Mouse (Mus musculus) spleen, postnatal 0 days (tissue): ENCODE results near the gene Pidd1. TPM values are rescaled to one million over a fixed set of nuclear protein-coding genes. Genes with fewer than 3 reads are reported as not detected.

Experiments used
- polyA plus RNA-seq: library from polyadenylated mRNA; unstranded; fragments of >200 nt; fragmentation: Nextera tagmentation; extraction: Ambion mirVana; gene quantifications from 2 replicates; pipeline ENCODE4 v1.2.1, GENCODE M21; 2015

Pidd1 gene
- polyA plus RNA-seq, result 11.9 and 14.1 TPM in 2 replicates

DNA sequence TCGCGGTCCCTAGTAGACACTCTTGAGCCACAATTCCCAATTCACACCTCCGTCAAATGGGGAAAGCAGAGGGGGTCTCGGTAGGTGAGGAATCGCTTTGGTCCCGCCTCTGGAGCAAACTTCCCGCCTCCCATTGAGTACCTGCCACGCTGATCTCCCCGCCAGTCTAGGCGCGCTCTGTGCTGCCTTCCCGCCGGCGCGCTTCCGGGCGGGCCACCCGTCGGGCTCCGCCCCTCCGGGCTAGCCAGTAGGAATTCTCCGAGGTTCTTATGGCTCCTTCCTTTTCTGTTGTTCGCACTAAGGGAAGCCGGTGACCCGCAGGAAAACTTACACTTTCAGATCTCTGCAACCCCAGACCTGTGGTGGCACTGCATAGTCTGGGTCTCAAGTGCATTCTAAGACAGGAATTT lies at the start of gene Pidd1:
TSS of gene Pidd1 (minus strand) at position 198 of the 410 bp plus-strand sequence.

DNA sequence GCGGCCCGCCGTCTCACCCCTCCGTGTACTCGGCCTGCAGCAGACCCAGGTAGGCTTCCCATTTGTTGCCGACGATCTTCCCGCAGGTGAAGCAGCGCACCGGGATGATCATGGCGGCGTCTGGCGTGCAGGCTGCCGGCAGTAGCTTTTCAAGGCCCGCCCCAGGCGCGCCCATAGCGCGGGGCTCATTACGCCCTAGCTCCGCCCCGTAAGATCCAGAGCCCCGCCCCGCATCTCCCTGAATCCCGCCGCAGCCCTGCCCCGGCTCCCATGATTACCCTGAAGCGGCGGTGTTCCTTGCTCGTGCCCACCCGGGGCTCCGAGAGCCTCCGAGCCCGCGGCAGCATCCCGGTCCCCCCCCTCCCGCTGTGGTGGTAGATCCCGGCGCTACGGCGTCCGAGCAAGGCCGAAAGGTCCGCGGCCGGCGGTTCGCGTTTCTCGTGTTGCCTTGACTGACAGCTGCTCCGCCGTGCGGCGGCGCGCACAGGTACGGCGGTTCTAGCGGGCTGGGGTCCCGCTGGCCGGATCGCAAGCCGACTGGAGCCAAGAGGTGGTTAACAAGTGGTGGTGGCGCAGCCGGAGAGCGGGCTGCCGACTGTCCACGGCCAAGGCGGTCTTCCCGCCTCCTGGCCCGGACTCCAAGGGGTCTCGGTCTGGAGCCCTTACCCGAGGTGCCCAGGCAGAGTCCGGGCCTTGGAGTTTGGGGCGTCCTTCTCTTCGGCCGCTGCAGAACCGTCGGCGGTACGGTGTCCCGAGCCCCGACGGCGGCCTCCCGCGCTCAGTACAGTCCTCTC lies 31.4 kb upstream of the Pidd1 start, which contains the start of the genes Polr2l and Tspan4:
TSS of gene Polr2l (minus strand) at position 122 of the 794 bp plus-strand sequence.
TSS of gene Tspan4 (plus strand) at position 230 of the 794 bp plus-strand sequence.

DNA sequence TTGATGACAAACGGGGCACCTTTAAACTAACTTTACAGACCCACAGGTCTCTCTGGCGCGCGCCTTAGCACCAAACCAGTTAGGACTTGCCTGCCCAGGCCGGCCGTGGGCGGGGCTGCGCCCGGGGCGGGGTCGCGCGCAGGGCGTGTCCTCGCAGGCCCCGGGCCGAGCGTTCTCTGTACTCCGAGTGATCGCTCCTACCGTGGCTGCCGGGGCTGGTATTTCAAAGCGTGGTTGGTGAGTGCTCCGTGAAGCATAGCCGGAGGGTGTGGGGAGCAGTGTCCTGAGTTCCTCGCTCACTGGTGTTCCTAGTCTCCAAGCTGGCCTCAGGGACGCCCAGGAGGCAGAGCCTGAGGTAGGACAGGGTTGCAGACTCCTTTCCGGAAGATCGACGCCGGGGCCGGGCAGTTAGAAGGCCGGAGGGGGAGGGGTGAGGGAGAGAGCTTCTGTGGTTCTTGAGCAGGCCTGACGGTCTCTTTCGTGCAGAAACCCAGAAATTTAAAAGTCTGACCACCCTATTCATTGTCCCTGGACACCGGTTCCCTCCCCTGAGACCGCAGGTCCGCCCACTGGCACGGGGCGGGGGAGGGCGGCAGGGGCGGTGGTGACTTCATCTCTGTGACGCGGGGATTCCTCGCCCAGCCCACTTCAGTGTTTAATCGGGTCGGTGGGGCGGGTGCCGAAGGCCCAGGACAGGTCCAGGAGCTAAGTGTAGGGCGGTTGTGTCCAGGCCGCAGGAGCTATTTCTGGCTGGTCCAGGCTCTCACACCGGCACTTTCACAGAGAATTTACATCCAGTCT lies 23.6 kb upstream of the Pidd1 start, which contains the start of gene Cd151:
TSS of gene Cd151 (plus strand) at position 163 of the 801 bp plus-strand sequence.

DNA sequence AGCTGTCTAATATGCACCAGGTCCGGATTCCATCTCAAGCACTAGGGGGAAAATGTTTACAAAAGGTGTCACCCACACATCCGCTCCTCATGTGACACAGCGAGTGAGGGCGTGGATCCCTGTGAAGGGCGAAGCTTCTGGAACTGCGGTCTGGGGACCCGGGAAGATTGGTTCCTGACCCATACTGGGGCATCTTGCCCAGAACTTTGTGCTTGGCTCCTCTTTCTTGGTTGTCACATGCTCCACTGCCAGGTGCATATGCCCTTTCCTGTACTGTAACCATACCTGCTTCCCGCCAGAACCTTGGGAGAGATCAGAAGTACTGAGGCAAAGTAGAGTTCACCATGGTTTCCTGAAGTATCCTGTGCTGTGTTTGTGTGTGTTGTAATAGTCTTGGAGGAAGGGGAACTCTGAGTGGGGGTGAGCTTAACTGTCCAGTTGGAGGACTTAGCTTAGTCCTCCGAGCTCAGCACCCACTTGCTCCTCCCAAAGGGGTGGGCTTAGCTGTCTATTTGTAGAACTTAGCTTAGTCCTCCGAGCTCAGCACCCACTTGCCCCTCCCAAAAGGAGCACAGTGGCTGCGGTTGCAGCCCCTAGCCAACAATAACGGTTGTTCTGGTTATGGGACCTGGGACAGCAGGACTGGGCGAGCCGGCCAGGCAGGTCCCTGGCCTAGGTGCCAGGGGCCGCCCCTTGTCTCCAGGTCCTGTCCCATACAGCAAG lies 16.7 kb upstream of the Pidd1 start, which contains the start of gene Cracr2b:
TSS of gene Cracr2b (plus strand) at position 704 of the 723 bp plus-strand sequence.

DNA sequence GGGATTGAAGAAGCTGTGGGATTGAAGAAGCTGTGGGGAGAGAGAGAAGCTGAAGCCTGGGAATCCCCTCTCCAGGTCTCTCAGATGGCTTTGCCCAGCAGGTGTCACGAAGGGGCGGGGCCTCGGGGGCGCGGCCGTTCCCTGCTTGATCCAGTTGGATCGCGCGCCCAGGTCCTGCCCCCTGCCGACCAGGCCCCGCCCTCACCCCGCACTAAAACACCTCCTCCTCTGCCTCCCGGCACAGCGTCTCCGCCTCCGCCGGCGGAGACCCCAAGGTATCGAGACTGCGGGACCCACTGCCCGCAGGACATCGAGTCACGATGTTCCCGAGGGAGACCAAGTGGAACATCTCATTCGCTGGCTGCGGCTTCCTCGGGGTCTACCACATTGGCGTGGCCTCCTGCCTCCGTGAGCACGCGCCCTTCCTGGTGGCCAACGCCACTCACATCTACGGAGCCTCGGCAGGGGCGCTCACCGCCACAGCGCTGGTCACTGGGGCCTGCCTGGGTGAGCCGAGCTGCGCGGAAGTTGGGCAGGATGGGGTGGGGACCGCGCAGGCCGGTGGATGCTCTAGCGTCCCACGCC lies 11.2 kb upstream of the Pidd1 start, which contains the start of gene Pnpla2:
TSS of gene Pnpla2 (plus strand) at position 232 of the 585 bp plus-strand sequence.

DNA sequence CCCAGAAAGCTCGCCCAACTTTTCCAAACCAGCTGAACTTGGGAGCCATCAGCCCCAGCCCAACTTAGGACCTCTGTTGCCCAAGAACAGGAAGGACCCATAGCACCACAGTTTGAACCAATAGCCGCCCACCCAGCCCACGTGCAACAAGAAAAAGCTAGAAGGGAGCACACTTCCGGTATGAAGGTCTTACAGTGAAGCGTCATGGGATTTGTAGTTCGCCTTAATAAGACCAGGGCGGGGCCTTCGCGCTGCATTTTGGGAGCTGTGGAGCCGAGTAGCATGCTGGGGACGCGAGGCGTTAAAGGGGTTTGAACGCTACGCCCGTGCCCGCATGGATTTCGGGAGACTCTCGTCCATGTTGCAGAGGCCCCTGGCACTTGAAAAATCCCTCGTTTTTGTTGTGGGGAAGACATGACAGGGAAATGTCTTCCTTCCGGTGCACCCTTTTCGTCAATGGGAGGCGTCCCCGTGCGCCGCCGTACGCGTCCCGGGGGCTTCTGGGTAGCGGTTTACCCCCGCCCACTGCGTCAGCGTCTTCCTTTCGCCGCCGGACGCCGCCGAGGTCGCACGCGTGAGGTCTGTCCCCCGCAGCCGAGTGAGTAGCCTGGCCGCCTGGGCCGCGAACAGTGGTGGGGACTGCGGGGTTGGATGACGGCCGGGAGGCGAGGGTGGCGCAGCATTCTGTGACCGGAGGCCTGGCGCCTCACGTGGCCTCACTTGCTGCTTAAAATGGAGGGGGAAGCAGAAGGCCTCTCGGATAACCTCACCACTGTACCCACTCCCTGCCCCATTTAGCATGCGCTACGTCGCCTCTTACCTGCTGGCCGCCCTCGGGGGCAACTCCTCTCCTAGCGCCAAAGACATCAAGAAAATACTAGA lies 3.5 kb upstream of the Pidd1 start, which contains the start of gene Rplp2:
TSS of gene Rplp2 (plus strand) at position 261 of the 882 bp plus-strand sequence.

DNA sequence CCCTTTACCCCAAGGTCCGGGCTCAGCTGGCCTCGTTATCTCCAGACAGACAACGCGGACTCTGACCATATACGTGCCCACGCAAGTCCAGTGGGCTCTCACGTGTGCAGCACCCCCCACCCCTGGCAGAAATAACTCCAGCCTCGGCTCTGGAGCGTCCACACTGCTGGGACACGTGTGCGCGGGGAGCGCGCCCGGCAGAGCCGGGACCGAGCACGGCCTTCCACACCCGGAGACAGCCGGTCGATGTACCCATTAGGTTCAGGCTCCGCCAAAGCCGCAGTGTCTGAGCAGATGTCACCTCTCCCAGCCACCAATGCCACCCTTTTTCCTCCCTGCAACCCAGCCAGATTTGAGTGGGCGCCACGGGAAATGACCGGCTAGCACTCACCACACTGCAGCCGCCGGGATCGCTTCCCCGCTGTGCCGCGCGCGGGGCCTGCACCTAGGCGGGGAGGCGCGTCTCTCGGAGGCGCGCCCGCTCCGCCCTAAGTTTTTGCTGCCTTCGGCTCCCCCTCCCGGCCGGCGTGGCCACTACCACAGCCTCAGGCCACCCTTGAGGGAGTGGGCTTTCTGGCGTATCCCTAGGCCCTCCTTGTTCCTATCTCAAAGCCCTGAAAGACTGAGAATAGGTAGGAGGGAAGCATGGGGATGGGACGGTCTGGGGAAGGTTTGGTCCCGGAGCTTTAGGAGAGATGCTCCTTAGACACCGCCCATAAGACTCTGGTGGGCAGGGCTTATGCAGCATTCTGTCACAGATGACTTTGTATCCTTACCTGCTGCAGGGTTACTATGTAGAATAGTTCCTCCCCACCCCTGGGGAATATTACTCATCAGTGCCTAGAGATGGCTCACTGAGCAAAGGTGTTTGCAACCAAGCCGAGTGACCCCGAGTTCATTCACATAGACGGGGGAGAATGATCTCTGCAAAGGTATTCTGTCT lies 6.4 kb downstream of the Pidd1 start, which contains the start of gene Slc25a22:
TSS of gene Slc25a22 (minus strand) at position 715 of the 943 bp plus-strand sequence.

DNA sequence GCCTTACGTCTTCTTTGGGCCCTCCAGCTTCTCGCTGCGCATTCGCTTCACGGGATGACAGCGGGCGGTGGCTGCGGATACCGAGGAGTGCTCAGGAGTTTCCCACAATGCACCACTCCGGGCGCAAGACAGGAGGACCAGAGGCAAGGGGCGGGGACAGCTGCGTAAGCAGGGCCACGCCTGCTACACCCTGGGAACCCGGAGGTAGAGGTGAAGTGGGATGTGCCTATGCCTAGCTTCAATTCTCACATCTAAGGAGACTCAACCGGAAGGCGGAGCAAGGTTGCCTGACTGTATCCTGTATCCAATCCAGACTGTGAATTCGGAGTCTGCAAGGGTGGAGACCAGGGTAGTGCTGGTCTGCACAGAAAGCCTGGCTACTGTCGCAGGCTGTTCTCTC lies 14.5 kb downstream of the Pidd1 start, which contains the start of gene Cend1:
TSS of gene Cend1 (minus strand) at position 182 of the 400 bp plus-strand sequence.

DNA sequence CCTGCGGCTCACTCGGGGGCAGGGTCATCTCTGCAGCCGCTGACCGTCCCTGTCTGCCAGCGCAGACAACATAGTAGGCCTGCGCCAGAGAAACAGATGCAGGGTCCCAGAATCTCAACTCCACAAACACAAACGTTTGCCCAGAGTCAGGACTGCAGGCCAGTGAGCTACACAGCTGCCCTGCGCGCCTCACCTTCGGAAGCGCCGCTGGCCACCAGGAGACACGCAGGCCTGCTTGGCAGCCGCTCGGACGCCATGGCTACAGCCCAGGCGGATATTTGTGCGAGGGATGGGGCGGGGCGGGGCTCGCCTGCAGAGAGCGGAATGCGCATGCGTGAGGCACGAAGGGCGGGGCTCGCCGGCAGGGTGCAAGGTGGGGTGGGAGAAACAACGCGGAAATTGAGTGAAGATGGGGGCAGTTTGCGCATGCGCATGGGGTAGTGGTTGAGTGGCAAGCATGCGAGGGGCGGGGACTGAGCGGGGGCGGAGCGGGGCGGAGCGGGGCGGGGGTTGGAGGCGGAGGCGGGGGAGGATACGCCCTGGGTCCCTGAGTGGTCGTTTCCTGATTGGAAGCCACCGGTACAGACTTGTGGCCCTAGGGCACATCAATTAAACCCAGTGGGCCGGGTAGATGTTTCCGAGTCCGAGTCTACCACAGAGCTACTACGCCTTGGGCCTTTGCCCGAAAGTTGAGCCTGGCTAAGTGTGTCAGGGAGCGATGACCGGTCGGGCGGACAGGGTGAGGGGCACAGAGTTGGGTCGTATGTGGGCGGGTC lies 29.8 kb downstream of the Pidd1 start, which contains the start of gene Gatd1:
TSS of gene Gatd1 (minus strand) at position 328 of the 776 bp plus-strand sequence.

DNA sequence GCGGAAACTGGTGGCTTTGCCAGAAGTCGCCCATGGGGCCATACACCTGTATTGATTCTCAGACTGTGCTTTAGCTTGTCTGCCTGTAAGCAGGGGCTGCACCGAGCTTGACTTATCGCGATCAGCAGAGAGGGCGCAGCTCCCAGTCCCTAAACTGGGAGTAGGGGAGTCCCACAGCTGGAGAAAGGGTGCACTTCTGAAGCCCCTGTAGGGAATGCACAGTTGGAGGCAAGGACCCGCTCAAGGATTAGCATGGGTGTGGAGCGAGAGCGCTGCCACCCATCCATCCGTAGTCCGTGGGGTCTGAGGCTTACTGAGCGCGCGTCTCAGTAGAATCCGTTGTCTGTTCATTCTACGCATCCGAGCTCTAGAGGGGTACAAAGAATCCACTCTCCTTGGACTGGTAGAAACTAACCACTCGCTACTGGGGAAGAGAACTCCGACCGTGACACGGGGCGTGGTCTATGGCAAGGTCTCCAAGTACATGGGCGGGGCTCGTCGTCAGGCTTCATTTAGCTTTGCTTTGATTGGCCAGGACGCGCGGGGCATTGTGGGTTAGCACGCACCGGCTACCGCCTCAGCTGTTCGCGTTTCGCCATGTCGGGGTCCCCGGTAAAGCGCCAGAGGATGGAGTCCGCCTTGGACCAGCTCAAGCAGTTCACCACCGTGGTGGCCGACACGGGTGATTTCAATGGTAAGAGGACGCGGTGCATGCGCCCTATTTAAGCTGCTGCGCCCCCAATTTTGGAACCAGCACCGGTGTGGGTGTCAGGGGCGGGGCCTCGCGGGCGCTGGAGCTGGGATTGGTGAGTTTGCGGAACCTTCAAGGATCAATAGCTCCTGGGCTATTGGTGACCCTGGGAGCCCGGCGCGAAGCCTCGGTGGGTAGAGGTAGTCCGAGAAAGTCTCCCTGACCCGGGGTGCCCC lies 51.9 kb downstream of the Pidd1 start, which contains the start of gene Taldo1:
TSS of gene Taldo1 (plus strand) at position 575 of the 927 bp plus-strand sequence.

Other genes starting within 250 kb of the Pidd1 start
- 4.3 and 4.7 TPM in 2 replicates for gene Lrrc56, start 249.9 kb downstream of the Pidd1 start, polyA plus RNA-seq
- gene Lmntd2, start 229.9 kb downstream of the Pidd1 start, polyA plus RNA-seq, result 0.22 and 0.33 TPM in 2 replicates
- gene Rassf7, start 228.2 kb downstream of the Pidd1 start, polyA plus RNA-seq, result 9.9 and 12.2 TPM in 2 replicates
- gene Phrf1, start 215.2 kb downstream of the Pidd1 start, polyA plus RNA-seq, result 32.7 and 37.2 TPM in 2 replicates
- 32.5 and 46.0 TPM in 2 replicates for gene Irf7, start 177.5 kb downstream of the Pidd1 start, polyA plus RNA-seq
- gene Cdhr5, start 167.2 kb downstream of the Pidd1 start, polyA plus RNA-seq, result 0.07 and 0.11 TPM in 2 replicates
- gene Sct, start 164.9 kb downstream of the Pidd1 start, polyA plus RNA-seq, result 10.2 and 15.9 TPM in 2 replicates
- 0.10 and 0.55 TPM in 2 replicates for gene Drd4, start 152.0 kb downstream of the Pidd1 start, polyA plus RNA-seq
- gene Deaf1, start 116.3 kb downstream of the Pidd1 start, polyA plus RNA-seq, result 26.7 and 31.4 TPM in 2 replicates
- gene Tmem80, start 116.3 kb downstream of the Pidd1 start, polyA plus RNA-seq, result 25.3 and 26.4 TPM in 2 replicates
- 1.6 and 2.0 TPM in 2 replicates for gene Eps8l2, start 105.1 kb downstream of the Pidd1 start, polyA plus RNA-seq
- gene Taldo1, start 51.8 kb downstream of the Pidd1 start, polyA plus RNA-seq, result 532 and 557 TPM in 2 replicates
- gene Gatd1, start 29.9 kb downstream of the Pidd1 start, polyA plus RNA-seq, result 27.9 and 38.0 TPM in 2 replicates
- 0.17 TPM in 1 of 2 replicates, not detected in the other for gene Cend1, start 14.5 kb downstream of the Pidd1 start, polyA plus RNA-seq
- gene Slc25a22, start 6.1 kb downstream of the Pidd1 start, polyA plus RNA-seq, result 9.6 and 12.0 TPM in 2 replicates
- 1,725 and 1,765 TPM in 2 replicates for gene Rplp2, start 3.3 kb upstream of the Pidd1 start, polyA plus RNA-seq
- 23.6 and 27.5 TPM in 2 replicates for gene Pnpla2, start 11.2 kb upstream of the Pidd1 start, polyA plus RNA-seq
- 12.7 and 15.8 TPM in 2 replicates for gene Cracr2b, start 17.1 kb upstream of the Pidd1 start, polyA plus RNA-seq
- 9.2 and 10.5 TPM in 2 replicates for gene Cd151, start 23.4 kb upstream of the Pidd1 start, polyA plus RNA-seq
- gene Polr2l, start 31.1 kb upstream of the Pidd1 start, polyA plus RNA-seq, result 56.8 and 65.1 TPM in 2 replicates
- 65.7 and 84.5 TPM in 2 replicates for gene Tspan4, start 31.2 kb upstream of the Pidd1 start, polyA plus RNA-seq
- gene Chid1, start 95.8 kb upstream of the Pidd1 start, polyA plus RNA-seq, result 14.0 and 14.6 TPM in 2 replicates
- gene Ap2a2, start 118.1 kb upstream of the Pidd1 start, polyA plus RNA-seq, result 49.8 and 51.2 TPM in 2 replicates
- 6.2 and 7.0 TPM in 2 replicates for gene Muc6, start 211.3 kb upstream of the Pidd1 start, polyA plus RNA-seq
- 0.23 and 0.30 TPM in 2 replicates for gene Muc2, start 246.3 kb upstream of the Pidd1 start, polyA plus RNA-seq